Mouse (Mus musculus): Measurements from ENCODE around the gene Atg16l1. TPM values are rescaled to one million over a fixed set of nuclear protein-coding genes. Genes with fewer than 3 reads are reported as not detected.

Gene Atg16l1
- total RNA-seq (2014; rRNA removed) (64.2 and 72.9 TPM in 2 replicates), polyA plus RNA-seq (2015; fragmentation: Nextera tagmentation; extraction: Ambion mirVana) (54.2 and 58.5 TPM in 2 replicates)

- no peaks in the 10 kb centered on the region for H3K36me3 ChIP-seq (ENCODE audit: insufficient read depth, low read length)
- DNase-seq (ENCODE audit: low spot score), result peak; percentile 99
- H3K27ac ChIP-seq, result peak within 1 kb of the TSS; percentile 94
- H3K9me3 ChIP-seq (ENCODE audit: low read length), result no peaks in the 10 kb centered on the region
- no peaks in the 10 kb centered on the region for H3K4me1 ChIP-seq (ENCODE audit: insufficient read depth, low read length)
- H3K9ac ChIP-seq (replicated peaks; ENCODE audit: low read length), result peak within 1 kb of the TSS; percentile 87
- peak; percentile 99 for ATAC-seq
- no peaks in the 10 kb centered on the region for H3K27me3 ChIP-seq (ENCODE audit: insufficient read depth, low read length)
- TF ChIP-seq CTCF (IDR thresholded peaks at IDR 0.05; ENCODE audit: low read depth), result peak; percentile 76
- peak within 1 kb of the TSS; percentile 86 for H3K4me3 ChIP-seq (ENCODE audit: low read length)
- peak within 1 kb of the TSS; percentile 69 for H3K4me2 ChIP-seq (ENCODE audit: low read depth, low read length)
- WGBS, result under 1% methylated on average over 78 of the region's 79 CpGs
These were observed at the start of gene Atg16l1 for GRCm38 (mm10) chr1:87755641-87756470. Atg16l1 (plus strand) TSS chr1:87755870.

GRCm38 (mm10) chr1:87706361-87706760, 49.3 kb upstream of the Atg16l1 start:
- no peak overlapping the region for H3K4me3 ChIP-seq (ENCODE audit: low read length)
- ATAC-seq, result no peak
- H3K27ac ChIP-seq, result no peak overlapping the region
- no peaks in the 10 kb centered on the region for H3K27me3 ChIP-seq (ENCODE audit: insufficient read depth, low read length)
- no peak for TF ChIP-seq CTCF (IDR thresholded peaks at IDR 0.05; ENCODE audit: low read depth)
- H3K4me2 ChIP-seq (ENCODE audit: low read depth, low read length), result no peak overlapping the region
- no peaks in the 10 kb centered on the region for H3K9me3 ChIP-seq (ENCODE audit: low read length)
- H3K9ac ChIP-seq (replicated peaks; ENCODE audit: low read length), result no peak overlapping the region
- H3K36me3 ChIP-seq (ENCODE audit: insufficient read depth, low read length), result no peaks in the 10 kb centered on the region
- no peaks in the 10 kb centered on the region for H3K4me1 ChIP-seq (ENCODE audit: insufficient read depth, low read length)
- no peak for DNase-seq (ENCODE audit: low spot score)
- 96% methylated on average over 3 of the region's 3 CpGs for WGBS

- H3K4me1 ChIP-seq (ENCODE audit: insufficient read depth, low read length), result no peaks in the 10 kb centered on the region
- H3K4me3 ChIP-seq (ENCODE audit: low read length), result no peak overlapping the region
- no peaks in the 10 kb centered on the region for H3K9me3 ChIP-seq (ENCODE audit: low read length)
- TF ChIP-seq CTCF (IDR thresholded peaks at IDR 0.05; ENCODE audit: low read depth), result no peak
- peak overlapping the region; percentile 28; the same call in 1 of the 2 replicates for H3K27ac ChIP-seq
- H3K4me2 ChIP-seq (ENCODE audit: low read depth, low read length), result no peak overlapping the region
- peak; percentile 20 for DNase-seq (ENCODE audit: low spot score)
- peak; percentile 68; the same call in 1 of the 2 replicates for ATAC-seq
- no peaks in the 10 kb centered on the region for H3K36me3 ChIP-seq (ENCODE audit: insufficient read depth, low read length)
- H3K27me3 ChIP-seq (ENCODE audit: insufficient read depth, low read length), result no peaks in the 10 kb centered on the region
- WGBS, result 25% methylated on average over 6 of the region's 6 CpGs
- no peak overlapping the region for H3K9ac ChIP-seq (replicated peaks; ENCODE audit: low read length)
These were observed 46.6 kb upstream of the Atg16l1 start for GRCm38 (mm10) chr1:87709020-87709419.

GRCm38 (mm10) chr1:87709661-87710270, 45.9 kb upstream of the Atg16l1 start:
- Histone ChIP-seq H3K4me1 (ENCODE audit: insufficient read depth, low read length) (no peaks in the 10 kb centered on the region), H3K36me3 (ENCODE audit: insufficient read depth, low read length) (no peaks in the 10 kb centered on the region), H3K4me2 (ENCODE audit: low read depth, low read length) (no peak overlapping the region), H3K4me3 (ENCODE audit: low read length) (no peak overlapping the region), H3K27ac (peak overlapping the region; percentile 28; the same call in 1 of the 2 replicates), H3K9me3 (ENCODE audit: low read length) (no peaks in the 10 kb centered on the region), H3K9ac (replicated peaks; ENCODE audit: low read length) (no peak overlapping the region), H3K27me3 (ENCODE audit: insufficient read depth, low read length) (no peaks in the 10 kb centered on the region)
- ATAC-seq (peak; percentile 71; the same call in 1 of the 2 replicates), DNase-seq (ENCODE audit: low spot score) (peak; percentile 3)
- WGBS, result 76% methylated on average over 7 of the region's 7 CpGs
- no peak for TF ChIP-seq CTCF (IDR thresholded peaks at IDR 0.05; ENCODE audit: low read depth)

GRCm38 (mm10) chr1:87711938-87712613, 43.6 kb upstream of the Atg16l1 start:
- TF ChIP-seq CTCF (IDR thresholded peaks at IDR 0.05; ENCODE audit: low read depth), result no peak
- H3K9ac ChIP-seq (replicated peaks; ENCODE audit: low read length), result no peak overlapping the region

GRCm38 (mm10) chr1:87712614-87712971, 43.1 kb upstream of the Atg16l1 start:
- 97% methylated on average over 1 of the region's 1 CpGs for WGBS
- ATAC-seq (no peak), DNase-seq (ENCODE audit: low spot score) (no peak)
- Histone ChIP-seq H3K4me3 (ENCODE audit: low read length) (no peak overlapping the region), H3K9ac (replicated peaks; ENCODE audit: low read length) (no peak overlapping the region), H3K4me1 (ENCODE audit: insufficient read depth, low read length) (no peaks in the 10 kb centered on the region), H3K4me2 (ENCODE audit: low read depth, low read length) (no peak overlapping the region), H3K36me3 (ENCODE audit: insufficient read depth, low read length) (no peaks in the 10 kb centered on the region), H3K9me3 (ENCODE audit: low read length) (no peaks in the 10 kb centered on the region), H3K27me3 (ENCODE audit: insufficient read depth, low read length) (no peaks in the 10 kb centered on the region), H3K27ac (no peak overlapping the region)
- no peak for TF ChIP-seq CTCF (IDR thresholded peaks at IDR 0.05; ENCODE audit: low read depth)

More at GRCm38 (mm10) chr1:87711938-87712613, 43.6 kb upstream of the Atg16l1 start:
- DNase-seq (ENCODE audit: low spot score) (no peak), ATAC-seq (no peak)
- Histone ChIP-seq H3K4me2 (ENCODE audit: low read depth, low read length) (no peak overlapping the region), H3K36me3 (ENCODE audit: insufficient read depth, low read length) (no peaks in the 10 kb centered on the region), H3K27me3 (ENCODE audit: insufficient read depth, low read length) (no peaks in the 10 kb centered on the region), H3K9me3 (ENCODE audit: low read length) (no peaks in the 10 kb centered on the region), H3K4me3 (ENCODE audit: low read length) (no peak overlapping the region), H3K4me1 (ENCODE audit: insufficient read depth, low read length) (no peaks in the 10 kb centered on the region), H3K27ac (no peak overlapping the region)
- 92% methylated on average over 10 of the region's 10 CpGs for WGBS

Measured in hindbrain, postnatal 0 days (tissue).